Mouse (Mus musculus) lung, postnatal 36 days (tissue): ENCODE measurements around the gene Ccl20.

ENCODE experiments used
- DNase-seq: peaks from one replicate; pipeline ENCODE4 v3.0.0; 2022; ENCODE audit warnings: mixed read lengths

The Ccl20 gene

GRCm38 (mm10) chr1:83141510-83141909 lies 24.9 kb downstream of the Ccl20 start:
- DNase-seq, result no peak

- peak; percentile 82 for DNase-seq
Observed at GRCm38 (mm10) chr1:83142055-83142454, 25.5 kb downstream of the Ccl20 start.

- no peak for DNase-seq
Observed at GRCm38 (mm10) chr1:83146547-83146946, 30.0 kb downstream of the Ccl20 start.

- peak; percentile 70 for DNase-seq
Observed at GRCm38 (mm10) chr1:83150227-83150626, 33.7 kb downstream of the Ccl20 start.

GRCm38 (mm10) chr1:83152961-83153360 lies 36.4 kb downstream of the Ccl20 start:
- DNase-seq, result no peak

DNA sequence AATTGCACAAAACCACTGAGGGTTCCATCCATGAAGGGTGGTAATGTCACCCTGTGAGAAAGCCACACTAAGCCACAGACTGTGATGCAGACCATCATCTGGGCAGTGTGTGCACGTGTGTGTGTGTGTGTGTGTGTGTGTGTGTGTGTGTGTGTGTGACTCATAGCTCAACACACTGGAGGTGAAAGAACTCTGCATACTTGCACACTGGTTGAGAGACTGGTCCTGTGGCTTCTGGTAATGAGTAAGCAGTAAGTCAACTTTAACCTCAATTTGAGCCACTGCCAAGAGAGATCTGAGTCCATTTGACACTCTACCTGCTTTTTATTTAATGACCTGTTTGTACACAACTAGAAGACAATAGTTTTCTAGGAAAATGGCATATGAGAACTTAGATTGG lies 40.3 kb downstream of the Ccl20 start:
- no peak for DNase-seq

DNA sequence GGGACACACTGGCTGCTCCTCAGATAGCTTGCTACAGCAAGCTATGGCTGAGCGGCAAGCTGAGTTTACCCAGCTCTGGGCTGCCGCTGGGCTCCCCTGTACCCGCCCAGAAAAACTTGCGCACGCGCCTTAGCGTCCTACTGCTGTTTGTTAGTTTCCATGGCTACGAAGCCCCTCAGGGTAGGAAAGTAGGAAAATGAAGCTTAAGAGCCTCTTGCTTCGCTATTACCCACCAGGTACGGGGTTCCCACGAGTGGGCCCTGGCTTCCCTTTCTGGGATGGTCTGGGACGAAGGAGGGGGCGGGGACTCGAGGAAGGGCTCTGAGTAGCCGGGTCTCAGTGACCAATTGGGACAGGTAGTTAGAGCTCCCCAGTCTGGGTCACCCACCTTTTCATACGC lies 43.0 kb downstream of the Ccl20 start, which contains the start of gene Daw1:
Gene Daw1 (plus strand): TSS at position 150 of the 400 bp plus-strand sequence.
- peak; percentile 64 for DNase-seq

DNA sequence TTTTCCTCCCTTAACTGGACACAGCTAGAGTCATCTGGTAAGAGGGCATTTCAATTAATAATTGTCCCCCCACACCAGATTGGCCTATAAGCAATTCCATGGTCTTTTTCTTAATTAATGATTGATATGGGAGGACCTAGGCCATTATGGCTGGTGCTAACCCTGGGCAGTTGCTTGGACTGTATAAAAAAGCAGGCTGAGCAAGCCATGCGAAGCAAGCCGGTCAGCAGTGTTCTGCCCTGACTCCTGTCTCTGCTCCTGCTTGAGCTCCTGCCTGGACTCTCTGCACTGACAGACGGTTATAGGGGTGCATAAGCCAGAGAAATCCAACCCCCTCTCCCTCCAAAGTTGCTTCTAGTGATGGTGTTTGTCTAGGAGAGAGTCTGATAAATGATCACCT lies 45.1 kb downstream of the Ccl20 start:
- no peak for DNase-seq

GRCm38 (mm10) chr1:83164027-83164426 lies 47.5 kb downstream of the Ccl20 start:
- DNase-seq, result no peak
